Comparison of ENCODE assay signal across 8 mouse cellular contexts in the genomic region with DNA sequence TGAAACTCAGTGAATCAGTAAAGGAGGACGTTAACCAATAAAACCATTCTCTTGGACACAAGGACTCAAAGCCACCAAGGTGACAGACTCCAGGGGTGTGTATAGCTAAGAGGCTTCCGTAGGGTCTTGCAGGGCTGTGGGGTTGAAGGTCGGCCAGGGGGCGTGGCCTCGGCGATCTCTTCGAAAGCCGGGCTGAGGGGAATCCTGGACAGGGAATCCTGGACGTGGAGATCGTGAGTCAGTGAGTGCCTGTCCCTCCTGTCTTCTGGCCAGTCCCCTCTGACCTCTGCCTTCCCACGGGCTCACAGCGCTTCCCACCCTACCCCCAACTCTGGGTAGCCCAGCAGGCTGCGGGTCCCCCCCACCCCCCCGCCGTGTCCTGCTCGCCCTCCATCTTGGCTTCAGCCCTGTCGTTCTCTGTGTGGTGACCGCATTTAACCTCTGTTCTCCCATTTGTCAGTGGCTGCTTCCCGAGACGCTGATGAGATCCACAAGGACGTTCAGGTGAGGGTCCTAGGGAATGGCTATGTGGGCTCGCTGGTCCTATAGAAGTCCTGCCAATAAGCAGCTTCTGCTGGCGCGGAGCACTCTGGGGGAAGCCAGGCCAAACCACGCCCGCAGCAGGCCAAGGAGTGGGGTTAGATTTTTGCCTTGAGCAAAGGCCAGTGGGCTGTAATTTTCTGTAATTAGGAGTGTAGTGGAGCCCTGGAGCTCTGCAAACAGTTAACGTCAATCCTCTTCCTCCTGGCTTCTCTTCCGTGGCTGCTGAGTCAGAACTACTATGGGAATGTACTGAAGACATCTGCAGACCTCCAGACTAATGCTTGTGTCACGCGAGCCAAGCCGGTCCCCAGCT. TPM values are rescaled to one million over a fixed set of nuclear protein-coding genes. Genes with fewer than 3 reads are reported as not detected.
DNase-seq lines count a peak whose midpoint lies in the region; ATAC-seq and TF ChIP-seq lines count a peak whose summit lies in the region.

Gene As3mt, plus strand, starts transcription at position 163 of the 856 bp plus-strand sequence.

- H3K4me2 ChIP-seq in embryonic facial prominence, embryonic 15.5 days (replicated peaks): peak within 1 kb of the TSS; percentile 62
- H3K4me2 ChIP-seq in heart, embryonic 13.5 days: peak within 1 kb of the TSS; percentile 82
- H3K4me2 ChIP-seq in kidney, embryonic 16.5 days (replicated peaks; ENCODE audit: low read depth, low read length): peak within 1 kb of the TSS; percentile 84
- peak within 1 kb of the TSS; percentile 83 for H3K4me2 ChIP-seq in liver, embryonic 12.5 days
- H3K4me2 ChIP-seq in myocyte (ENCODE audit: low read depth): peak within 1 kb of the TSS; percentile 55
- peak within 1 kb of the TSS; percentile 70 for H3K4me2 ChIP-seq in stomach, postnatal 0 days (replicated peaks; ENCODE audit: low read depth)

- ATAC-seq in embryonic facial prominence, embryonic 15.5 days (ENCODE audit: insufficient number of reproducible peaks, low FRiP score, low TSS enrichment, low read depth): peak; percentile 51
- ATAC-seq in heart, embryonic 13.5 days (ENCODE audit: extremely low read depth, insufficient number of reproducible peaks, low FRiP score, low TSS enrichment): peak; percentile 54; the same call in 1 of the 2 replicates
- peak; percentile 90 for ATAC-seq in kidney, embryonic 16.5 days (ENCODE audit: low FRiP score, low TSS enrichment)
- ATAC-seq in liver, embryonic 12.5 days: peak; percentile 77
- ATAC-seq in stomach, postnatal 0 days (ENCODE audit: low FRiP score, low TSS enrichment): peak; percentile 93

- no peak within 1 kb of the TSS for H3ac ChIP-seq in myocyte (ENCODE audit: control insufficient read depth, insufficient read length)

- no peak for TF ChIP-seq CTCF in stomach, postnatal 0 days (IDR thresholded peaks at IDR 0.05; ENCODE audit: low read depth)

- no peaks in the 10 kb centered on the region for H3K9me3 ChIP-seq in embryonic facial prominence, embryonic 15.5 days (replicated peaks)
- no peaks in the 10 kb centered on the region for H3K9me3 ChIP-seq in heart, embryonic 13.5 days
- no peaks in the 10 kb centered on the region for H3K9me3 ChIP-seq in kidney, embryonic 16.5 days (ENCODE audit: low read length)
- no peaks in the 10 kb centered on the region for H3K9me3 ChIP-seq in liver, embryonic 12.5 days (replicated peaks)
- no peaks in the 10 kb centered on the region for H3K9me3 ChIP-seq in stomach, postnatal 0 days (ENCODE audit: control insufficient read depth, low read length)

- peak; percentile 74 for DNase-seq in B cell, adult 2 months
- DNase-seq in adrenal gland, postnatal 14 days: peak; percentile 93
- DNase-seq in stomach, postnatal 0 days (ENCODE audit: low spot score): peak; percentile 82

- WGBS in embryonic facial prominence, embryonic 15.5 days: 6% methylated on average over 31 of the region's 31 CpGs
- 11% methylated on average over 31 of the region's 31 CpGs for WGBS in heart, embryonic 13.5 days
- 8% methylated on average over 31 of the region's 31 CpGs for WGBS in kidney, embryonic 16.5 days
- 11% methylated on average over 31 of the region's 31 CpGs for WGBS in liver, embryonic 12.5 days (ENCODE audit: insufficient replicate concordance)
- WGBS in stomach, postnatal 0 days: 3% methylated on average over 30 of the region's 31 CpGs

- no peak for TF ChIP-seq POLR2A in myocyte (IDR thresholded peaks at IDR 0.05; ENCODE audit: insufficient read length, low read depth)

- no peak within 1 kb of the TSS for H3K27ac ChIP-seq in embryonic facial prominence, embryonic 15.5 days (replicated peaks)
- H3K27ac ChIP-seq in heart, embryonic 13.5 days (replicated peaks): peak within 1 kb of the TSS; percentile 58
- H3K27ac ChIP-seq in kidney, embryonic 16.5 days (ENCODE audit: low read length): peak within 1 kb of the TSS; percentile 49; the same call in 1 of the 2 replicates
- H3K27ac ChIP-seq in liver, embryonic 12.5 days: peak within 1 kb of the TSS; percentile 32; the same call in 1 of the 2 replicates
- peak within 1 kb of the TSS; percentile 77 for H3K27ac ChIP-seq in stomach, postnatal 0 days (replicated peaks)

- H3K27me3 ChIP-seq in embryonic facial prominence, embryonic 15.5 days: no peaks in the 10 kb centered on the region
- H3K27me3 ChIP-seq in heart, embryonic 13.5 days (replicated peaks): no peaks in the 10 kb centered on the region; the same call in 1 of the 2 replicates
- H3K27me3 ChIP-seq in kidney, embryonic 16.5 days (ENCODE audit: insufficient read depth, low read length): peaks cover 3% of the 10 kb centered on the region; the same call in 1 of the 2 replicates
- H3K27me3 ChIP-seq in liver, embryonic 12.5 days (replicated peaks): peaks cover 22% of the 10 kb centered on the region
- no peaks in the 10 kb centered on the region for H3K27me3 ChIP-seq in myocyte (ENCODE audit: control insufficient read depth, insufficient read depth, insufficient read length)
- no peaks in the 10 kb centered on the region for H3K27me3 ChIP-seq in stomach, postnatal 0 days (ENCODE audit: control insufficient read depth, insufficient read depth, low read length)

- peak within 1 kb of the TSS; percentile 33 for H3K9ac ChIP-seq in embryonic facial prominence, embryonic 15.5 days
- peak within 1 kb of the TSS; percentile 84 for H3K9ac ChIP-seq in heart, embryonic 13.5 days
- peak within 1 kb of the TSS; percentile 74 for H3K9ac ChIP-seq in kidney, embryonic 16.5 days (replicated peaks; ENCODE audit: low read length)
- peak within 1 kb of the TSS; percentile 70 for H3K9ac ChIP-seq in liver, embryonic 12.5 days
- peak within 1 kb of the TSS; percentile 56 for H3K9ac ChIP-seq in stomach, postnatal 0 days (ENCODE audit: low read length)

- peaks cover 14% of the 10 kb centered on the region for H3K4me1 ChIP-seq in embryonic facial prominence, embryonic 15.5 days
- peaks cover 22% of the 10 kb centered on the region for H3K4me1 ChIP-seq in heart, embryonic 13.5 days
- H3K4me1 ChIP-seq in kidney, embryonic 16.5 days (ENCODE audit: insufficient read depth, low read length): peaks cover 19% of the 10 kb centered on the region
- H3K4me1 ChIP-seq in liver, embryonic 12.5 days: peaks cover 36% of the 10 kb centered on the region
- no peaks in the 10 kb centered on the region for H3K4me1 ChIP-seq in stomach, postnatal 0 days (replicated peaks; ENCODE audit: control insufficient read depth, insufficient read depth)

- no peak for TF ChIP-seq EP300 in stomach, postnatal 0 days (optimal IDR thresholded peaks at IDR 0.05)

- H3K36me3 ChIP-seq in embryonic facial prominence, embryonic 15.5 days: 0 out of 2 replicates have a peak, but pooled peaks cover 10% of the 10 kb centered on the region
- H3K36me3 ChIP-seq in heart, embryonic 13.5 days: peaks cover 36% of the 10 kb centered on the region
- H3K36me3 ChIP-seq in kidney, embryonic 16.5 days (ENCODE audit: insufficient read depth, low read length): no peaks in the 10 kb centered on the region
- H3K36me3 ChIP-seq in liver, embryonic 12.5 days: peaks cover 2% of the 10 kb centered on the region; the same call in 1 of the 2 replicates
- no peaks in the 10 kb centered on the region for H3K36me3 ChIP-seq in myocyte (ENCODE audit: control insufficient read depth, insufficient read depth)
- H3K36me3 ChIP-seq in stomach, postnatal 0 days (ENCODE audit: control insufficient read depth, insufficient read depth, low read length): no peaks in the 10 kb centered on the region

- no peaks in the 10 kb centered on the region for H3K79me2 ChIP-seq in myocyte (ENCODE audit: control insufficient read depth, insufficient read depth)

- peak within 1 kb of the TSS; percentile 44 for H3K4me3 ChIP-seq in embryonic facial prominence, embryonic 15.5 days (replicated peaks)
- peak within 1 kb of the TSS; percentile 66 for H3K4me3 ChIP-seq in heart, embryonic 13.5 days
- peak within 1 kb of the TSS; percentile 54 for H3K4me3 ChIP-seq in kidney, embryonic 16.5 days (ENCODE audit: low read length)
- H3K4me3 ChIP-seq in liver, embryonic 12.5 days: peak within 1 kb of the TSS; percentile 64
- H3K4me3 ChIP-seq in myocyte: peak within 1 kb of the TSS; percentile 5
- peak within 1 kb of the TSS; percentile 45 for H3K4me3 ChIP-seq in stomach, postnatal 0 days (ENCODE audit: low read depth, low read length)

TF ChIP-seq in myocyte, 11 proteins besides CTCF, POLR2A, EP300 and RAD21:
- no peak for TF ChIP-seq USF1 (IDR thresholded peaks at IDR 0.05; ENCODE audit: low read depth)
- no peak for TF ChIP-seq CEBPB (IDR thresholded peaks at IDR 0.05; ENCODE audit: insufficient read depth, poor library complexity, severe bottlenecking)
- TF ChIP-seq POLR2AphosphoS2 (IDR thresholded peaks at IDR 0.05; ENCODE audit: insufficient read length, low read depth): no peak
- TF ChIP-seq SRF (IDR thresholded peaks at IDR 0.05; ENCODE audit: control insufficient read depth, insufficient read length, low read depth): no peak
- TF ChIP-seq MYOD1 (IDR thresholded peaks at IDR 0.05; ENCODE audit: control insufficient read depth in 1 of 3, insufficient read length in 2 of 3, low read depth in 2 of 3): no peak
- TF ChIP-seq E2F4 (IDR thresholded peaks at IDR 0.05; ENCODE audit: insufficient read depth): no peak
- no peak for TF ChIP-seq TCF12 (IDR thresholded peaks at IDR 0.05; ENCODE audit: insufficient read depth, poor library complexity, severe bottlenecking)
- no peak for TF ChIP-seq REST (IDR thresholded peaks at IDR 0.05; ENCODE audit: insufficient read depth, insufficient read length)
- no peak for TF ChIP-seq MYOG (IDR thresholded peaks at IDR 0.05; ENCODE audit: control insufficient read depth in 1 of 3, insufficient read depth in 1 of 3, insufficient read length in 2 of 3, low read depth in 2 of 3)
TF ChIP-seq in myocyte: peak in this region for 0.

RNA-seq across cellular contexts. Expression of gene As3mt, which starts in this region (rescaled TPM):
- 58.7 and 68.2 TPM in 2 replicates for total RNA-seq in adrenal gland, postnatal 14 days (2021)
- polyA plus RNA-seq in embryonic facial prominence, embryonic 15.5 days (2015; fragmentation: Nextera tagmentation; extraction: Ambion mirVana): 25.1 TPM in 2 replicates
- polyA plus RNA-seq in heart, embryonic 13.5 days (2015; fragmentation: Nextera tagmentation; extraction: Ambion mirVana): 49.1 and 52.8 TPM in 2 replicates
- 54.8 and 57.0 TPM in 2 replicates for polyA plus RNA-seq in kidney, embryonic 16.5 days (2015; fragmentation: Nextera tagmentation; extraction: Ambion mirVana)
- polyA plus RNA-seq in liver, embryonic 12.5 days (2016; fragmentation: Nextera tagmentation; extraction: Ambion mirVana): 18.5 and 20.1 TPM in 2 replicates
- 4.1 TPM for polyA plus RNA-seq in myocyte (2012; fragmentation: generic; extraction: Trizol)
- 17.0 and 17.7 TPM in 2 replicates for polyA plus RNA-seq in stomach, postnatal 0 days (2015; fragmentation: Nextera tagmentation; extraction: Ambion mirVana)

Comparison
In these comparisons a context has a peak if more than half of its experiments do, and no peak if none do; other contexts are left out.
1. H3K4me3 ChIP-seq: peak in every context shown above with its lines; median percentile 66 in heart, embryonic 13.5 days; 64 in liver, embryonic 12.5 days; 54 in kidney, embryonic 16.5 days; 45 in stomach, postnatal 0 days; 44 in embryonic facial prominence, embryonic 15.5 days; 5 in myocyte.
2. H3K9ac ChIP-seq: peak in every context shown above with its lines; median percentile 84 in heart, embryonic 13.5 days; 74 in kidney, embryonic 16.5 days; 70 in liver, embryonic 12.5 days; 56 in stomach, postnatal 0 days; 33 in embryonic facial prominence, embryonic 15.5 days.